Mouse (Mus musculus) lung, postnatal 4 days (tissue): ENCODE measurements around the gene Slc6a6.

ENCODE experiments used
- DNase-seq, 2 experiments: peaks; one replicate each; pipeline ENCODE4 v3.0.0; 2021

The Slc6a6 gene

GRCm38 (mm10) chr6:91704446-91704845, 20.6 kb downstream of the Slc6a6 start:
- no peak for DNase-seq

GRCm38 (mm10) chr6:91705651-91706050, 21.8 kb downstream of the Slc6a6 start:
- no peak for DNase-seq

DNA sequence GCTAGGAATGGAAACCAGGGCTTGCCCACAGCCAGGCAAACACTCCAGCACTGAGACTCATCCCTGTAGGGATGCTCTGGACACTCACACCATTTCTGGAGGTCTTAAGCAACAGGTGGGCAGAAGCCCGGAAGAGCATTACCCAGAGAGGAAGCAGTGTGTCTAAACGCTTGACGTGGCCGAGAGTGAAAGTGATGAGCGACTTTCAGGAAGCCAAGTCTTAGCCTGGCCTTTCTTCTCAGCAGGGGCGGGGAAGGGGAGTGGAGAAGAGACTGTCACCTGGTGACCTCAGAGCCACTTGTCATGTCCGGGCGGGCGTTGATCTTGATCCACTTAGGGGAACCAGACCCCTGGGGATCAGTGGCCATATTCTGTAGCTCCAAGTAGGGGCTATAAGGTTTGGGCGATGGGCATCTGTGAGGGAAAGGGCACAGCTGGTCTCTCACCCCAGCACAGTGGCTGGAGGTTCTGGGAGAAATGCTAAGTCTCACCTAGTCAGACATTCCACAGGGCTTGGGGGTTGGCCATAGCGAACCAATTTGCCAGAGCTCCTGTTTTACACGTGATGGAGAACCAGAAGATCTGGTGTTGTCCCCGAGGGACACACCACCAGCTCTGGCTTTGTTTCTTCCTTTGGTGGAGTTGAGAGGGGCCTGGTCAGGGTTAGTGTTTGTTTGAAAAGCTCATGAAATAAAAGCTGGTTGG, 22.4 kb downstream of the Slc6a6 start:
- peak in 1 of 2 experiments; percentile 40 for DNase-seq

- DNase-seq, result no peak
Observed at GRCm38 (mm10) chr6:91707276-91707885, 23.5 kb downstream of the Slc6a6 start.

GRCm38 (mm10) chr6:91707886-91708564, 24.2 kb downstream of the Slc6a6 start:
- DNase-seq, result no peak

DNA sequence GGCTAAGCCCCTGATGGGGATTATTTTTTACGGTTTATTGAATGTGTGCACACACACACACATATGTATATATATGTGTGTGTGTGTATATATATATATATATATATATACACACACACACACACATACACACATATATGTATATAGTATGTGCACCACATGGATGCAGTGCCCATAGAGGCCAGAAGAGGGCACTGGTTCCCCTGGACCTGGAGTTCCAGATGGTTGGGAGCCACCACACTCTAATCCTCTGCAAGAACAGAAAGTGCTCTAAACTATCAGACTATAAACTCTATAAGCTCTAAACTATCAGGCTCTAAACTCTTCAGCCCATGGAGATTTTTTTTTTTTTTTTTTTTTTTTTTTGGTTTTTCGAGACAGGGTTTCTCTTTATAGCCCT, 25.1 kb downstream of the Slc6a6 start:
- no peak for DNase-seq

- DNase-seq, result no peak
Observed at GRCm38 (mm10) chr6:91710345-91710930, 26.6 kb downstream of the Slc6a6 start.

DNA sequence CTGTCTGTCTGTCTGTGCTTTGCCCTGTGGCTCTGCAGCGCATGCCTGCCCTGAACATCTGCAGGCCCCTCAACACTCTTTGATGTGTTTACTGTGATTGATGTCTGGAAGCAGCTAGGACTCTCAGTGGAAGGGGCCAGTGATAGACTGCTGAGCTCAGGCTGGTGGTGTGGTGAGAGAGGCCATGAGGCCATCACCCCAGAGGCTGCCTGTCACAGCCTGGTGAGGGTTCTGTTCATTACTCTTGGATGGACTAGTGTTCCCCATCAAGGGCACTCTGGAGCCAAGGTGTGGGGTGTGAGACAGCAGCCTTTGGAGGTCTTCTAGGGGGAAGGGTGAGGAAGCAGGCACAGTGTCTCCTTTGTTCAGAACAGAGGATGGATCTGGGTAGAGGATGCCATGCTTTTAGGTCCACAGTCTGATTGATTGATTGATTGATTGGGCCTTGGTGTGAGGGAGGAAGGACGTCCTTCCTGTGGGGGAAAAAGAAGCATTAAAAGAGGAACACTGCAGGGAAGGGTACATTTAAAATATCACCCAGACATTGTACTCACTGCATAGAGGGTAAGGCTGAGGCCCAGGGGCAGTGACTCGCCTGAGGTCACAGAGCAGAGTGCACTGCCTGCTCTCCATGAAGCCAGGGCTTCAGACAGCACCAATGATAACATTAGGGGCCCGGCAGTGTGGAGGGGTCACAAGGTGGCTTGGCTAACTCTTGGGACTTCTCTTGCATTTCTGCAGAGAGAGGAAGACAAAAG, 28.4 kb downstream of the Slc6a6 start:
- DNase-seq, result no peak

GRCm38 (mm10) chr6:91712855-91713331, 29.0 kb downstream of the Slc6a6 start:
- DNase-seq, result peak; percentile 79 to 84

GRCm38 (mm10) chr6:91713370-91713896, 29.6 kb downstream of the Slc6a6 start:
- peak in 1 of 2 experiments; percentile 32 for DNase-seq

DNA sequence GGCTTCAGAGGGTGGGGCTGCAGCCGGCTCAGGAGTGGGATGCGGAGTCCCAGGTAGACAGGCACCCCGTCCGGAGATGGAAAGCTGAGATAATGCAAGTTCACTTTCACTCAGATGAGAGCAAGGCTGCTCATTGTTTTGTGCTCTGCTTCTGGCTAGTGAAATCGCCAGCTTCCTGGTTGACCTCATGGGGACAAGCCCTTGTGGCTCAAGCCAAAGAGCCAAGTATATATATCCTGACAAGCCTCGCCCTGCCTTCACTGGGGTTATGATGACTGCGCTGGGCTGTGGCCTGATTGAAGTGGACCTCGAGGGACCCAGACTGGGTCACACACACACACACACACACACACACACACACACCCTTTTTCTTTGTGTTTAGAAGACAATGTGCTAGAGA, 31.2 kb downstream of the Slc6a6 start:
- DNase-seq, result peak; percentile 32 to 59

GRCm38 (mm10) chr6:91715988-91716810, 32.3 kb downstream of the Slc6a6 start:
- peak in 1 of 2 experiments; percentile 34 for DNase-seq

DNA sequence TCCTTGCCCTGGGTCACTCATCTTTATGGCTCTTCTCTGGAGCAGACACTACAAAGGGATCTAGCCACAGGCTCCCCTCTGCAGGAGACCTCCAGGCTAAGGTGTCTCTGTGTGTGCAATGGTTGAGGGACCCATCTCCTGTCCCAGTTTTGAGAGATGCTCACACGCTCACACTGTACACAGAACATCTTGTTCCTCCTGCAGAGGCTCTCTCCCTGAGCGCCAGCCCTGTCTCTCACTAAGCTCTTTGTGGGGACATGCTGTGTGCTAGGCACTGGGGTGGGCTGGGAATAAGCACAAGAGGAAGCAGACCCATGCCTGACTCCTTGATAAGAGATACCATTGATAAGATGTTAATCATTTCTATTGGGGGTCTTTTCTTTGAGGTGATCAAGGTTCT, 34.2 kb downstream of the Slc6a6 start:
- no peak for DNase-seq

DNA sequence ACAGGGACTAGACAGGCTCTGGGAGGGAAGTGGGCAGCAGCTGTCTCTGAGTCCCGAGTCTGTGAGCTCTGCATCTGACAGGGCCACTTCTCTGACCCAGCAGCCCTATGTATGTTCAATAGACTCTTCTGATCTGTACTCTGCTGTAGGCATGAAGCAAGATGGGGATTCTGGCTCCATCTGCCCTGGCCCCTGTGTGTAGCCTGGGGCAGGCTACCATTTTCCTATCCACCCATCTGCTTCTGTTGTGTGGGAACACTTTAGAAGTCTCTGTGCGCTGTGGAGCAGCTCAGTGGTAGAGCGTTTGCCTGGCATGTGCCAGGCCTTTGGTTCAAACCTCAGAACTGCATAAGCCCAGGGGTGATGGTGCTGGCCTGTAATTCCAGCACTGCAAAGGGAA, 34.8 kb downstream of the Slc6a6 start:
- no peak for DNase-seq

GRCm38 (mm10) chr6:91719042-91719747, 35.3 kb downstream of the Slc6a6 start:
- peak in 1 of 2 experiments; percentile 48 for DNase-seq

DNA sequence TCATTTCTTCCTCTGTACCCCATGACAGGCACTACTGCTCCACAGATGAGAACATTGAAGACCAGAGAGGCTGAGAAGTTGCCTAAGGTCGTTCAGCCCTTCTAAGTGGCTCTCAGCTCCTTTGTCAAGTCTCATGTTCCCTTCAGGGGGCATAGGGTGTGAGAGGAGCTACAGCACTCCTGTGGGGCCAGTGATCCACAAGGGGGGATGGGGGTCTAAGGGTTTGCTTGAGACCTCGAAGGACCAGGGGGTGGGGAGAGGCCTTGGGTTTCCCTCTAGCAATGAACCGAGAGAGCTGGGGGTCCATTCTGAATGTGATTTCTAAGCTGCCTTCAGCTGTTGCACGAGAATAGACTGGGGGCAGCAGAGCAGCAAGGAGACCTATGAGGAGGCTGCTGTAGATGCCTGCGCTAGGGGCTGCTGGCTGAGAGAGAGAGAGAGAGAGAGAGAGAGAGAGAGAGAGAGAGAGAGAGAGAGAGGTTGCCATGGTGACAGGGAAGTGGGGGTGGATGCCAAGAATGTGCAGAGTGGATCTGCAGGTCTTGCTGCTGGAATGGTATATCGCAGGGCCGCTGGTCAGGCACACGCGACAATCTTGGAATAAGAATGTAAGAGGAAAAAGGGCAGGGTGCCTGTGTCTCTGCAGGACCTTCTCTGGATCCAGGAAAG, 36.1 kb downstream of the Slc6a6 start:
- peak; percentile 39 to 56 for DNase-seq

DNA sequence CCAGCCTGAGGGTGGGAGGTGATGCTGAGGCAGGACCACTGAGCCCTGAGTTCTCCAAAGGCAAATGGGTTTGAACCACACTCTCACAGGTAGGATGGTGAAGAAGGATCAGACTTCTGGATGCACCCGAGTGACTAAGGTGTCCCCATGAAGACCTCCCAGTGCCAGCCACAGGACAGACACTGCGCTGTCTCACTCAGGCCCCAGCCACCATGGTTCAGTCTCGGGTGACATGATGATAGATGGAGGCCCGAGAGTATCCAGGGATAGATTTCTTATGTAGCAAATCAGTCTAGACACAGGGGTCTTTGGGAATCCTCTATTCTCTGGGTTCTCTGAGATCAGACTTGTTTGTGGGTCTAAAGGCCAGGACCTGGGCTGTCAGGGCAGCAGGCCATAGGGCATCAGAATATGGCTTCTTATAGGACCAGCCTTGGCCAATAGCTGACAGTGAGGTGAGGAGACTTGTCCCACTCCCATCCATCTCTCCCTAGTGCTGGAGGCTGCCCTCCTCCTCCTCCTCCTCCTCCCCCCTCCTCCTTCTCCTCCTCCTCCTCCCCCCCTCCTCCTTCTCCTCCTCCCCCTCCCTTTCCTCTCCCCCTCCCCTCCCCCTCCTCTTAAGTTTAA, 36.8 kb downstream of the Slc6a6 start:
- no peak for DNase-seq

DNA sequence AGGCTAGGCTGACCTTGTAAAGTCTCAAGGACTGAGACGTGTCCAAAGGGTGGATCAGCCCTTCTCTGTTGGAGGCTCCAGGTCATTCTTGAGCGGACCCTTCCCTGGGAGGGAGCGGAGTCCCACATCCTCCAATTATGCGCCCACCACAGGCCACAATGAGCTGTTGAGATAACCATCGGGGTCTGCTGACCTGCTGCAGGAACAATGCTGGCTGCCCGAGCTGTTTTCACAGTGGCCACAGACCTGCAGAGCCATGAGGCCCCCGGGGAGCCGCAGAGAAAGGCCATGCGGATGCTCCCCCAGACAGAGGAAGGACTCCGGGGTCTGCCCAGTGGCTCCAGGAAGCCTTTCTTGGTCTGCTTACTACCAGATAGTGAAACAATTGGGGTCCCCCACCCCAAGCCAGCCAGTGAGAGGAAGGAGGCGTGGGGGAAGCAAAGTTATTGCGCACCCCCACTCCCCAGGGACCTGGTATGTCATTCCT, 37.4 kb downstream of the Slc6a6 start:
- peak; percentile 53 to 82 for DNase-seq

- DNase-seq, result no peak
Observed at GRCm38 (mm10) chr6:91727361-91727760, 43.5 kb downstream of the Slc6a6 start.
